Comparison of ENCODE assay signal across 7 mouse cellular contexts in the genomic region with DNA sequence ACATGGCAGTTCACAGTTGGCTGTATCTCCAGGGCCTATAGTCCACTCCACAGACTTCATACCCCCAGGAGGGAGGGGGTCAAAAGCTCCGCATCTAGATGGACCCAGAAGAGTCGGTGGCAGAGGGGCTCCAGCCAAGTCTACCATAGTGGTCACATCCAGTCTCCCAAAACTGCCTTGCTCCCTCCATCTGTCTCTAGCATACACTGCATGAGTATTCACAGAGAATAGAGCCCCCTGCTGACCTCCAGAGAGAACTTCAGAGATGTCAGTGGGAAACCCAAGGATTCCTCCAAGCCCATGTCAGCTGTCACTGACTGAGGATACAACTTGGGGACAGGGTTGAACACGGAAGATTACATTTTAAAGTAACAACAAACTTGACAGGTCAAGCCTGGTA. TPM values are rescaled to one million over a fixed set of nuclear protein-coding genes. Genes with fewer than 3 reads are reported as not detected.
A peak's percentile ranks its signal among the peaks of the same experiment; 100 is the strongest.
DNase-seq lines count a peak whose midpoint lies in the region; ATAC-seq and TF ChIP-seq lines count a peak whose summit lies in the region.

No protein-coding gene starts in this region.

- no peak for ATAC-seq in intestine, postnatal 0 days
- no peak; the same call in 1 of the 2 replicates for ATAC-seq in intestine, embryonic 16.5 days
- ATAC-seq in erythroblast, adult 5-6 weeks (replicated peaks; ENCODE audit: low FRiP score, poor library complexity, severe bottlenecking) = 0 out of 2 replicates have a peak, but pooled peaks have one; percentile 44
- no peak; the same call in 1 of the 2 replicates for ATAC-seq in heart, embryonic 12.5 days (ENCODE audit: insufficient number of reproducible peaks, low FRiP score)

- peak; percentile 65 for TF ChIP-seq CTCF in intestine, postnatal 0 days (IDR thresholded peaks at IDR 0.05; ENCODE audit: low read depth)
- peak; percentile 39; the same call in 1 of the 2 replicates for TF ChIP-seq CTCF in E14TG2a.4 (conservative IDR thresholded peaks at IDR 0.05; ENCODE audit: low read length)

- H3K4me3 ChIP-seq in intestine, postnatal 0 days (ENCODE audit: low read depth, low read length) = no peak overlapping the region
- no peak overlapping the region for H3K4me3 ChIP-seq in intestine, embryonic 16.5 days (ENCODE audit: low read length)
- no peak overlapping the region for H3K4me3 ChIP-seq in E14TG2a.4 (replicated peaks; ENCODE audit: low read length)
- H3K4me3 ChIP-seq in heart, embryonic 12.5 days = no peak overlapping the region

- no peak overlapping the region for H3K4me2 ChIP-seq in intestine, postnatal 0 days (replicated peaks; ENCODE audit: low read depth)
- no peak overlapping the region for H3K4me2 ChIP-seq in intestine, embryonic 16.5 days (ENCODE audit: low read depth, low read length)
- no peak overlapping the region for H3K4me2 ChIP-seq in heart, embryonic 12.5 days

- no peaks in the 10 kb centered on the region for H3K4me1 ChIP-seq in intestine, postnatal 0 days (replicated peaks; ENCODE audit: control insufficient read depth, insufficient read depth, low read length)
- H3K4me1 ChIP-seq in intestine, embryonic 16.5 days (ENCODE audit: control insufficient read depth, insufficient read depth, low read length) = no peaks in the 10 kb centered on the region; the same call in 1 of the 2 replicates
- H3K4me1 ChIP-seq in E14TG2a.4 (replicated peaks; ENCODE audit: low read depth, low read length) = peaks cover 67% of the 10 kb centered on the region
- H3K4me1 ChIP-seq in heart, embryonic 12.5 days (replicated peaks) = peaks cover 8% of the 10 kb centered on the region; the same call in 1 of the 2 replicates

- no peaks in the 10 kb centered on the region for H3K9me3 ChIP-seq in intestine, postnatal 0 days (ENCODE audit: control insufficient read depth)
- H3K9me3 ChIP-seq in intestine, embryonic 16.5 days (ENCODE audit: control insufficient read depth, low read length) = no peaks in the 10 kb centered on the region
- no peaks in the 10 kb centered on the region for H3K9me3 ChIP-seq in E14TG2a.4 (ENCODE audit: low read length)
- H3K9me3 ChIP-seq in heart, embryonic 12.5 days (replicated peaks) = no peaks in the 10 kb centered on the region

- no peaks in the 10 kb centered on the region for H3K27me3 ChIP-seq in intestine, postnatal 0 days (replicated peaks; ENCODE audit: control insufficient read depth, insufficient read depth, low read length)
- no peaks in the 10 kb centered on the region for H3K27me3 ChIP-seq in intestine, embryonic 16.5 days (replicated peaks; ENCODE audit: control insufficient read depth, insufficient read depth, low read length)
- no peaks in the 10 kb centered on the region for H3K27me3 ChIP-seq in E14TG2a.4 (ENCODE audit: insufficient read depth, low read length)
- no peaks in the 10 kb centered on the region for H3K27me3 ChIP-seq in heart, embryonic 12.5 days (replicated peaks)

- 60% methylated on average over 3 of the region's 3 CpGs for WGBS in intestine, postnatal 0 days
- 74% methylated on average over 3 of the region's 3 CpGs for WGBS in intestine, embryonic 16.5 days
- 52% methylated on average over 3 of the region's 3 CpGs for WGBS in heart, embryonic 12.5 days

- no peak overlapping the region for H3K27ac ChIP-seq in intestine, postnatal 0 days (ENCODE audit: low read depth, low read length)
- no peak overlapping the region for H3K27ac ChIP-seq in intestine, embryonic 16.5 days (ENCODE audit: low read length)
- H3K27ac ChIP-seq in heart, embryonic 12.5 days (ENCODE audit: poor library complexity, severe bottlenecking) = no peak overlapping the region

- no peaks in the 10 kb centered on the region for H3K36me3 ChIP-seq in intestine, postnatal 0 days (ENCODE audit: control insufficient read depth, insufficient read depth)
- H3K36me3 ChIP-seq in intestine, embryonic 16.5 days (ENCODE audit: control insufficient read depth, insufficient read depth, low read length) = no peaks in the 10 kb centered on the region
- peaks cover 13% of the 10 kb centered on the region; the same call in 1 of the 2 replicates for H3K36me3 ChIP-seq in E14TG2a.4 (ENCODE audit: insufficient read depth, low read length)
- H3K36me3 ChIP-seq in heart, embryonic 12.5 days = no peaks in the 10 kb centered on the region

- peak; percentile 67 for DNase-seq in 3T3-L1 (ENCODE audit: low read depth, low spot score)
- DNase-seq in urinary bladder, postnatal 10 days (ENCODE audit: low spot score) = no peak

- H3K9ac ChIP-seq in intestine, postnatal 0 days (ENCODE audit: low read depth, low read length) = no peak overlapping the region
- H3K9ac ChIP-seq in intestine, embryonic 16.5 days (ENCODE audit: low read depth, low read length) = no peak overlapping the region
- H3K9ac ChIP-seq in heart, embryonic 12.5 days = no peak overlapping the region

RNA-seq across cellular contexts. Expression of a gene that starts 10.2 kb away (rescaled TPM):
- 29.2 and 30.2 TPM in 2 replicates for polyA plus RNA-seq in intestine, postnatal 0 days (2015; fragmentation: Nextera tagmentation; extraction: Ambion mirVana)
- polyA plus RNA-seq in intestine, embryonic 16.5 days (2015; fragmentation: Nextera tagmentation; extraction: Ambion mirVana) = 42.2 and 43.3 TPM in 2 replicates
- total RNA-seq in erythroblast, adult 5-6 weeks (2015; ENCODE audit: low replicate concordance) = 8.4 and 36.9 TPM in 2 replicates
- total RNA-seq in erythroblast, adult 5-6 weeks (2017; ENCODE audit: low replicate concordance) = 17.9 and 22.9 TPM in 2 replicates
- polyA plus RNA-seq in heart, embryonic 12.5 days (2016; fragmentation: Nextera tagmentation; extraction: Ambion mirVana) = 50.5 and 51.5 TPM in 2 replicates

RNA-seq across cellular contexts. Expression of a gene that starts 22.7 kb away (rescaled TPM):
- 15.0 and 17.1 TPM in 2 replicates for polyA plus RNA-seq in intestine, postnatal 0 days (2015; fragmentation: Nextera tagmentation; extraction: Ambion mirVana)
- 15.5 and 18.4 TPM in 2 replicates for polyA plus RNA-seq in intestine, embryonic 16.5 days (2015; fragmentation: Nextera tagmentation; extraction: Ambion mirVana)
- total RNA-seq in erythroblast, adult 5-6 weeks (2015; ENCODE audit: low replicate concordance) = 8.1 and 23.0 TPM in 2 replicates
- 77.5 and 122 TPM in 2 replicates for total RNA-seq in erythroblast, adult 5-6 weeks (2017; ENCODE audit: low replicate concordance)
- polyA plus RNA-seq in heart, embryonic 12.5 days (2016; fragmentation: Nextera tagmentation; extraction: Ambion mirVana) = 29.2 and 32.3 TPM in 2 replicates

RNA-seq across cellular contexts. Expression of a gene that starts 23.1 kb away (rescaled TPM):
- polyA plus RNA-seq in intestine, postnatal 0 days (2015; fragmentation: Nextera tagmentation; extraction: Ambion mirVana) = 10.7 and 12.3 TPM in 2 replicates
- 20.3 and 21.0 TPM in 2 replicates for polyA plus RNA-seq in intestine, embryonic 16.5 days (2015; fragmentation: Nextera tagmentation; extraction: Ambion mirVana)
- 6.5 and 9.8 TPM in 2 replicates for total RNA-seq in erythroblast, adult 5-6 weeks (2015; ENCODE audit: low replicate concordance)
- total RNA-seq in erythroblast, adult 5-6 weeks (2017; ENCODE audit: low replicate concordance) = 16.2 and 61.5 TPM in 2 replicates
- polyA plus RNA-seq in heart, embryonic 12.5 days (2016; fragmentation: Nextera tagmentation; extraction: Ambion mirVana) = 17.8 and 20.0 TPM in 2 replicates

RNA-seq across cellular contexts. Expression of a gene that starts 47.3 kb away (rescaled TPM):
- 7.4 and 7.6 TPM in 2 replicates for polyA plus RNA-seq in intestine, postnatal 0 days (2015; fragmentation: Nextera tagmentation; extraction: Ambion mirVana)
- polyA plus RNA-seq in intestine, embryonic 16.5 days (2015; fragmentation: Nextera tagmentation; extraction: Ambion mirVana) = 21.6 and 23.6 TPM in 2 replicates
- total RNA-seq in erythroblast, adult 5-6 weeks (2015; ENCODE audit: low replicate concordance) = 1.5 and 5.2 TPM in 2 replicates
- 2.0 and 3.2 TPM in 2 replicates for total RNA-seq in erythroblast, adult 5-6 weeks (2017; ENCODE audit: low replicate concordance)
- 23.8 and 25.3 TPM in 2 replicates for polyA plus RNA-seq in heart, embryonic 12.5 days (2016; fragmentation: Nextera tagmentation; extraction: Ambion mirVana)

RNA-seq across cellular contexts. Expression of a gene that starts 47.3 kb away (rescaled TPM):
- polyA plus RNA-seq in intestine, postnatal 0 days (2015; fragmentation: Nextera tagmentation; extraction: Ambion mirVana) = 6.3 and 6.6 TPM in 2 replicates
- 15.4 and 16.3 TPM in 2 replicates for polyA plus RNA-seq in intestine, embryonic 16.5 days (2015; fragmentation: Nextera tagmentation; extraction: Ambion mirVana)
- total RNA-seq in erythroblast, adult 5-6 weeks (2015; ENCODE audit: low replicate concordance) = 189 and 204 TPM in 2 replicates
- total RNA-seq in erythroblast, adult 5-6 weeks (2017; ENCODE audit: low replicate concordance) = 179 and 191 TPM in 2 replicates
- 22.1 and 28.2 TPM in 2 replicates for polyA plus RNA-seq in heart, embryonic 12.5 days (2016; fragmentation: Nextera tagmentation; extraction: Ambion mirVana)
